Mouse (Mus musculus) thymus, adult 2 months (tissue): ENCODE measurements around the gene Pthlh. TPM values are rescaled to one million over a fixed set of nuclear protein-coding genes. Genes with fewer than 3 reads are reported as not detected.
"Not testable (repeated sequence)": the region's sequence is repeated elsewhere in the genome, so short reads cannot be mapped to it uniquely, and the experiment has no call there.

Experiments
- DNase-seq: peaks from one replicate; pipeline ENCODE4 v3.0.0; 2021
- H3K27ac ChIP-seq: fragments of 200-500 bp; 2 replicates; pipeline ENCODE4 v1.5.1; 2012; ENCODE audit warnings: low read length, control low read depth; ENCODE audit not compliant: control insufficient read depth, insufficient read depth
- H3K27me3 ChIP-seq: fragments of 200-500 bp; 2 replicates; pipeline ENCODE4 v1.6.1; 2012; ENCODE audit warnings: mild to moderate bottlenecking, low read length, moderate library complexity, mixed read lengths; ENCODE audit not compliant: control insufficient read depth, insufficient read depth
- H3K36me3 ChIP-seq: fragments of 200-500 bp; 2 replicates; pipeline ENCODE4 v1.6.1; 2012; ENCODE audit warnings: mild to moderate bottlenecking, low read length, moderate library complexity; ENCODE audit not compliant: control insufficient read depth, insufficient read depth
- H3K4me1 ChIP-seq: fragments of 200-500 bp; replicated peaks from 2 replicates; pipeline ENCODE4 v1.6.1; 2012; ENCODE audit warnings: low read length; ENCODE audit not compliant: control insufficient read depth, insufficient read depth
- H3K4me3 ChIP-seq: fragments of 200-500 bp; 2 replicates; pipeline ENCODE4 v1.5.1; 2012; ENCODE audit warnings: mild to moderate bottlenecking, low read length, control low read depth, moderate library complexity; ENCODE audit not compliant: control insufficient read depth, insufficient read depth
- CTCF ChIP-seq: fragments of 200-500 bp; IDR thresholded peaks from 2 replicates; pipeline ENCODE4 v1.5.1; 2012; ENCODE audit warnings: mild to moderate bottlenecking, control low read depth, low read length, moderate library complexity, borderline replicate concordance; ENCODE audit not compliant: control insufficient read depth, poor library complexity, insufficient read depth; ENCODE audit errors: extremely low read depth
- POLR2A ChIP-seq: fragments of 200-500 bp; IDR thresholded peaks from 2 replicates; pipeline ENCODE4 v1.6.1; 2012; ENCODE audit warnings: mild to moderate bottlenecking, low read length, control low read depth, moderate library complexity; ENCODE audit not compliant: control insufficient read depth, poor library complexity, insufficient read depth; ENCODE audit errors: extremely low read depth
- WGBS: fragments of 180-500 bp; shearing (Covaris S2); methylation state at CpG from one replicate; pipeline ENCODE4 v1.1.7; 2018; 5-methylcytosine and 5-hydroxymethylcytosine counted together
- polyA plus RNA-seq: library from polyadenylated mRNA; depleted of rRNA; stranded (reverse); fragments of >200 nt; gene quantifications from 2 replicates; pipeline ENCODE4 v1.2.3, GENCODE M21; 2012; rRNA removed

Pthlh gene
- polyA plus RNA-seq, result 2.4 and 3.3 TPM in 2 replicates

DNA sequence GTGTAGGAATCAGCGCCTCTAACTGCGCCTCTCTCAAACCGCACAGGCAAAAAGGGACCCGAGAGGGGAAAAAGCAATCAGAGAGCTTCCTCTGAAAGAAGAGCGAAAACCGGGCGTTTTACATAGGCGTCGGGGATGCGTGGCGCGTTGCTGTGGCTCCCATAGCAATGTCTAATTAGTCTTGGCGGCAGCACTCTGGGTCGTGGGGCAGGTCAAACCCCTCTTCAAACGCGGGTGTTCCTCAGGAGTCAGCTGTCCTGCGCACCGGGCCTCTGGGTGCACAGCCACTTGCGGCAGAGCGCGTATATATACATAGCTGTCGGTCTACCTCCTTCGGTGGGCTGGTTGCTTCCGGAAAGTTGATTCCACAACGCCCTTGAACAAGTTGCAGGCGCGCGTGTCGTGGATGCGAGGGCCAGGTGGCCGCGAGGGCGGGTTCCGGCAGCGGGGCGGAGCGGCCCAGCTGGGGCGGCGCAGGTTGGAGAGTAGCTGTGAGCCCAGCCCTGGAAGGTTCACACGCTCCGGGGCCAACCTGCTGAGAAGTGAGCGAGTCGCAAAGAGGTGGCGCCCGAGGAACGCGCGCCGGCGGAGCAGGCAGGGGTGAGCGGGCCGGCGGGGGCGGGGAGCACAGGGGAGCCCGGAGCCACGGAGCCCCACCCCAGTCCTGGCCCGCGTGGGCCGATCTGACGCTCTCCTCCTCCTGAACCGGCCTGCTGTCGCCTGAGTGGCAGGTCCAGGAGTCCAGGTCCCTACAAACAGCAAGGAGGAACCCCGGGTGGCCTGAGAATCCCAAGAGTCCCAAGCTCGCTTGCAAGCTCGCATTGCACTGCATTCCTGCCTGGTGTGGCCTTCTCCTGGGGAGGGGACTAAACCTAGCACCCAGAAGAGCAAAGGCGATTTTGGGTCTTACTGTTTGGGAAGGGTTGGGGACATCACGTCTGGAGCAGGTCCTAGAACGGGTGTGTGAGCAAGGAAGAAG is at the start of gene Pthlh:
Gene Pthlh (minus strand): TSS at position 597 of the 979 bp plus-strand sequence.
- TF ChIP-seq POLR2A, result no peak
- TF ChIP-seq CTCF, result no peak
- Histone ChIP-seq H3K4me1 (no peaks in the 10 kb centered on the region; the same call in 1 of the 2 replicates), H3K27ac (no peak within 1 kb of the TSS), H3K36me3 (no peaks in the 10 kb centered on the region), H3K27me3 (peaks cover 9% of the 10 kb centered on the region; the same call in 1 of the 2 replicates), H3K4me3 (peak within 1 kb of the TSS; percentile 14; the same call in 1 of the 2 replicates)
- peak; percentile 24 for DNase-seq
- 2% methylated on average over 68 of the region's 68 CpGs for WGBS

DNA sequence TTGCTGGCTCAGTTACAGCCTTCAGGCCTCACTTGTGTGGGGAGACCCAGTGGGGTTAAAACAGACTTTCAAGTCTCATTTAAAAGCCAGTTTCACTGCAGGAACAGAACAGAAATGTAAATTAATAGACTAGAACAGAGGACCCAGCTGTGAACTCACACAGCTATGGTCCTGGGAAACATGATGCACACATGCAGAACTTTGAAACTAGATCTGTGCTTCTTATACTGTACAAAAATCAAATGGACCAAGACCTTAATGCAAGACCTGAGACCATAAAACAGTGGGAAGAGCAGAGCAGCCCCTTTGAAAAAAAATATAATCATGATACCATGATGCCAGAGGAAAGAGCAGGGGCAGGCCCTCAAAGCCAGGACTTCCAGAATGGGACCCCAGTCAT is 49.3 kb upstream of the Pthlh start:
- TF ChIP-seq POLR2A (no peak), CTCF (no peak)
- no peak overlapping the region for H3K4me3 ChIP-seq
- DNase-seq, result no peak
- H3K4me1 ChIP-seq, result no peaks in the 10 kb centered on the region
- H3K36me3 ChIP-seq, result no peaks in the 10 kb centered on the region
- H3K27ac ChIP-seq, result no peak overlapping the region
- no peaks in the 10 kb centered on the region for H3K27me3 ChIP-seq

DNA sequence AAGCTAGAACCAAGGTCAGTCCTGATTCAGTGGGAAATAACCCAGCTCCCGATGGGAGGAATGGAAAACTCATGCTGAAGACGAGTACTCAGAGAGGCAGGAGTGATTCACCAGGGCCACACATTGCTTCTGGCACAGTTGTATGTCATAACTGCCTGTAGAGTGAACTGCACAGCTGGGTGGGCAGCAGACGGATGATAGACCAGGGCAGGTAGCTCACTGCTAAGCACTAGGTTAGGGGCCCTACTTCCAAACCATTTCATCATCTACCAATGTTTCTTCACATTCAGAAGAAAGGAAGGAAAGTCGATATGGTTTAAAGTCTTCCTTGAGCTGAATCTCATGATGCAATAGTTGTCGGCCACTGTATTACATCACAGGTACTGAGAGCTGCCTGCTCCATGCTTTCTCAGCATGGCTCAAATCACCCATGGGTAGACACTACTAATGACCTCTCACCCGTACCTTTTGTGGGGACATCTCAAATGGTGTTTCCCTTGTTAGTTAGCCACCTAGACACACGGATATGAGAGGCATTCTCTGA is 46.5 kb upstream of the Pthlh start:
- H3K4me3 ChIP-seq, result no peak overlapping the region
- no peak overlapping the region for H3K27ac ChIP-seq
- TF ChIP-seq CTCF, result no peak
- no peak for TF ChIP-seq POLR2A
- DNase-seq, result no peak
- 85% methylated on average over 7 of the region's 7 CpGs for WGBS
- H3K36me3 ChIP-seq, result no peaks in the 10 kb centered on the region
- H3K4me1 ChIP-seq, result no peaks in the 10 kb centered on the region
- H3K27me3 ChIP-seq, result no peaks in the 10 kb centered on the region

DNA sequence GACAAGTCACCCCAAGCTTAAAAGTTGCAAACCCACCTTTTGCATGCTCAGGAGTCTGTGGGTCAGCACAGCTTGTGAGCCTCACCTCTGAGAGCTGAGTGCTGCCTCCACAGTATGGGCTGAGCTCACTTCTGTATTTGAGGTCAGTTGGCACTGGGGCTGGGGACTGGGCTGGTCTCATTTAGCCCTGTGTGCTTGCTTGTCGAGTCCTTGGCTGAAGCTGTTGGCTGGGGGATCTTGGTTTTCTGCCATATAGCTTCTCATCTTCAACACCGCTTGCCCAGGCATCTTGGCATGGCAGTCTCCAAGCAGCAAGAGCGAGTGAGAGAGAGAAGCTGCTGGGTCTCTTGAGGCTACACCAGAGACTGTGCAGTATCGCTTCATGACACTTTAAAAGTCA is 46.1 kb upstream of the Pthlh start:
- no peak overlapping the region for H3K4me3 ChIP-seq
- H3K36me3 ChIP-seq, result no peaks in the 10 kb centered on the region
- H3K4me1 ChIP-seq, result no peaks in the 10 kb centered on the region
- 89% methylated on average over 4 of the region's 4 CpGs for WGBS
- H3K27ac ChIP-seq, result no peak overlapping the region
- DNase-seq, result no peak
- TF ChIP-seq POLR2A (no peak), CTCF (no peak)
- no peaks in the 10 kb centered on the region for H3K27me3 ChIP-seq

DNA sequence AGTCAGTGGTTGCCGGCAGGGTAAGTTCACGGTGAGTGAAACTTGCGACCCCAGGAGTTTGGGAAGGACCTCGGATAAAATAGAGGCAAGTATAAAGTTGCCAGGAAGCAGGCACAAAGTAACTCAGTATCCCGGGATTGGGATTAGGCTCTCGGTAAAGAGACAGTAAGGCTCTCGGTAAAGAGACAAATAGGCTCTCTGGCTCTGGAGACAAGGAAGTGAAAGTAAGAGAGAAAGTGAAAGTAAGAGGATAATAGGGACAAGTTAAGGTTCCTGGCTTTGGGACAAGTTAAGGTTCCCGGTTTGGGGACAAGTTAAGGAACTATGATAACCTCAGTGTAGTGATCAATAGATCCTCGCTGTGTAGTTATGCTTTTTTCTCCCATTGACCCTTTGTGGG is 40.3 kb upstream of the Pthlh start:
- WGBS, result 79% methylated on average over 8 of the region's 9 CpGs
- H3K4me1 ChIP-seq, H3K27ac ChIP-seq, DNase-seq, H3K36me3 ChIP-seq, H3K27me3 ChIP-seq, H3K4me3 ChIP-seq: not testable (repeated sequence)

DNA sequence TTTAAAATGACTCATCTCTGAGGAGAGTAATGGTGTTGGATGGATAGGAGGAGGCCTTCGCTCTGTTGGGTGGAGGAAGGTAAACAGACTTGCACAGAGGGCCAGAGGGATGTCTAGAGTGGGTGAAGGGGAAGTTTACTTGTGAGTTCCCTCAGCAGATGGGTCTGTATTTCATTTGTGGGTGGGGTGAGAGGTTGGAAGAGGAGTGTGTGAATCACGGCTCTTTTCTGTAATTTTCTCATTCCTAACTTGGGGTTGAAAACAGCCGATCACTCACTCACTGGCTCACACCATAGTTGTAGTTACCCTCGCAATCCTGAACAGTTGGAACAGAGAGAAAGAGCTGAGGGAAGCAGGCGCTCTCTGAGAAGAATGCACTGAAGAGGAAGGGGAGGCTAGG is 35.6 kb upstream of the Pthlh start:
- no peak for DNase-seq
- no peaks in the 10 kb centered on the region for H3K27me3 ChIP-seq
- H3K4me3 ChIP-seq, result no peak overlapping the region
- H3K36me3 ChIP-seq, result no peaks in the 10 kb centered on the region
- no peaks in the 10 kb centered on the region for H3K4me1 ChIP-seq
- no peak overlapping the region for H3K27ac ChIP-seq
- 86% methylated on average over 5 of the region's 5 CpGs for WGBS
- TF ChIP-seq CTCF (no peak), POLR2A (no peak)

DNA sequence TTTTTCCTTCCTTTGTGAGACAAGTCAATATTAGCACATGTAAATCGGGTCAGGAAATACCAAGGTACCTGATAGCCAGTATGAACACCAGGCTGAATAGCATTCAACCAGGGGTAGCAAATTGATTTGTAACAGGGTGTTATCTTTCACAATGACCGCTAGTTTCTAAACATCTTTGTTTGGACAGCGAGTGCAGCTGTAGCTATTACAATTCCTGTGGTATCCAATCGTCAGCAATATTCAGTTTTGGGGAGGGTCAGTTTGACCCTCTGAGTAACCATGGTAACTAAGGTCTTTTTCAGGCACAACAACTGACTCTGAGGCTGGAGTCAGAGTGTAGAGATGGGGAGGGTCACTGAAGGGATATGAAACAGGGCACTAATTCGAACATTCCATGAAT is 15.3 kb upstream of the Pthlh start:
- no peak for DNase-seq
- H3K4me3 ChIP-seq, result no peak overlapping the region
- H3K27me3 ChIP-seq, result no peaks in the 10 kb centered on the region
- H3K36me3 ChIP-seq, result no peaks in the 10 kb centered on the region
- no peak overlapping the region for H3K27ac ChIP-seq
- TF ChIP-seq CTCF, result no peak
- no peak for TF ChIP-seq POLR2A
- WGBS, result 86% methylated on average over 5 of the region's 5 CpGs
- no peaks in the 10 kb centered on the region for H3K4me1 ChIP-seq
